Mouse (Mus musculus) natural killer cell, adult 2 months (primary cell): ENCODE results near the gene Hils1.

ENCODE experiments used
- DNase-seq, 2 experiments: peaks; one replicate each; pipeline ENCODE4 v3.0.0; 2022; ENCODE audit warnings: low spot score in 2 of 2

Gene Hils1

GRCm38 (mm10) chr11:94967419-94967818, at the start of gene Hils1:
TSS of gene Hils1 (plus strand) at chr11:94967593.
- no peak for DNase-seq

GRCm38 (mm10) chr11:94917717-94918116, 49.7 kb upstream of the Hils1 start:
- no peak for DNase-seq

GRCm38 (mm10) chr11:94920996-94921401, 46.4 kb upstream of the Hils1 start:
- DNase-seq = no peak

GRCm38 (mm10) chr11:94924977-94925376, 42.4 kb upstream of the Hils1 start:
- DNase-seq = no peak

- DNase-seq = no peak
Measured at GRCm38 (mm10) chr11:94926431-94926830, 41.0 kb upstream of the Hils1 start.

GRCm38 (mm10) chr11:94927771-94928291, 39.6 kb upstream of the Hils1 start:
- no peak for DNase-seq

GRCm38 (mm10) chr11:94928820-94929219, 38.6 kb upstream of the Hils1 start:
- no peak for DNase-seq

- DNase-seq = no peak
Measured at GRCm38 (mm10) chr11:94929599-94929998, 37.8 kb upstream of the Hils1 start.

GRCm38 (mm10) chr11:94930151-94930550, 37.2 kb upstream of the Hils1 start:
- no peak for DNase-seq

GRCm38 (mm10) chr11:94933584-94933983, 33.8 kb upstream of the Hils1 start:
- no peak for DNase-seq

GRCm38 (mm10) chr11:94934526-94934925, 32.9 kb upstream of the Hils1 start:
- no peak for DNase-seq

GRCm38 (mm10) chr11:94936045-94936444, 31.3 kb upstream of the Hils1 start, which contains the start of gene Col1a1:
TSS of gene Col1a1 (plus strand) at chr11:94936224.
- DNase-seq = no peak

- DNase-seq = peak; percentile 77 to 82
Measured at GRCm38 (mm10) chr11:94936851-94937295, 30.5 kb upstream of the Hils1 start.

- DNase-seq = no peak
Measured at GRCm38 (mm10) chr11:94937335-94937781, 30.0 kb upstream of the Hils1 start.

GRCm38 (mm10) chr11:94937787-94938186, 29.6 kb upstream of the Hils1 start:
- no peak for DNase-seq

GRCm38 (mm10) chr11:94938296-94938695, 29.1 kb upstream of the Hils1 start:
- no peak for DNase-seq

GRCm38 (mm10) chr11:94939280-94939679, 28.1 kb upstream of the Hils1 start:
- DNase-seq = peak; percentile 31 to 48

- no peak for DNase-seq
Measured at GRCm38 (mm10) chr11:94941121-94941520, 26.3 kb upstream of the Hils1 start.

- DNase-seq = no peak
Measured at GRCm38 (mm10) chr11:94941776-94942175, 25.6 kb upstream of the Hils1 start.

GRCm38 (mm10) chr11:94942282-94943023, 24.9 kb upstream of the Hils1 start:
- peak; percentile 29 to 48 for DNase-seq

- no peak for DNase-seq
Measured at GRCm38 (mm10) chr11:94943054-94943453, 24.3 kb upstream of the Hils1 start.

GRCm38 (mm10) chr11:94944295-94944694, 23.1 kb upstream of the Hils1 start:
- DNase-seq = no peak

- no peak for DNase-seq
Measured at GRCm38 (mm10) chr11:94945236-94945635, 22.2 kb upstream of the Hils1 start.
